Mouse (Mus musculus): Measurements from ENCODE around the gene Cdk5r1. TPM values are rescaled to one million over a fixed set of nuclear protein-coding genes. Genes with fewer than 3 reads are reported as not detected.

Gene Cdk5r1
- polyA plus RNA-seq, 1 experiment from 2014 or later, result 2.1 TPM

DNA sequence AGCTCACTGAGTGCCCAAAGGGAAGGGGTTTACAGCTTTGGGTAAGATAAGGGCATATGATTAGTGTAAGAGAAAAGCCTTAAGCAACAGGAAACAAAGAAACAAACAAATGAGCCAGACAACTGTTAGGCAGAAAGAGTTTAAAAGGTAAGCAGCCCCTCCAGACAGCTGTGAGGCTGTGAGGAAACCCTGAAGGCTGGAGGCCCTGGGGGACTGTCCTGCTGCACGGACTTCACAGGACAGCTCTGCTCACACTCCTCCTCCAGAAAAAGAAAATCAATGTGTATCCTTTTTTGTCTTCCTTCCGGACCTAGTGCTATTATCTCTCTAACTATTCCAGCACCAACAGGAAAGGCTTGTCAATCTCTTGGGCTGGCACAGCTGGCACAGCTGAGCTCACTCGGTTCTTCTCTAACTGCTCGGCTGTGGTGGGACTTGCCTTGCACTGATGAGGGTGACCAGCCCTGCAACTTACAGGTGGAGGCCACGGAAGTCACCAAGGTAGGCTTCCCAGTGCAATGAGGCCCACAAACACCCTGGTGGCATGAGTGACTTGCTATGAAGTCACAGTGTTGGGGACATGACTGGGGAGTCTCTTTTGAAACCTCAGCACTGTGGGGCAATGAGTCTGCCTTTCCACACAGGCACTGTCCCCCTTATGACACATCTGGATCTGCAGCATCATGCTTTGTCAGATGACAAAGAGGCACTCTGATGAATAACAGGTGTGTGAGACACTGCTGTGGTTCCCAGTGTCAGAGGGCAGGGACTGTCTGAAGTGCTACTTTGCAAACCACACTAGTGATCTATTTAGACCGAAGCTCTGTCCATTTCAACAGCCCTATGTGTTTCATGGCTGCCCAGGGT lies 27.9 kb downstream of the Cdk5r1 start:
- ATAC-seq (ENCODE audit: insufficient number of reproducible peaks, low FRiP score, low TSS enrichment, low read depth) (no peak), DNase-seq (ENCODE audit: low spot score) (no peak)
- H3K4me2 ChIP-seq (ENCODE audit: low read depth, severe bottlenecking), result no peak overlapping the region
- 51% methylated on average over 6 of the region's 6 CpGs for WGBS
- no peaks in the 10 kb centered on the region for H3K27me3 ChIP-seq (ENCODE audit: control insufficient read depth, insufficient read depth, low read length)
- no peak overlapping the region for H3K4me3 ChIP-seq (ENCODE audit: low read depth, low read length)
- H3K4me1 ChIP-seq (ENCODE audit: control insufficient read depth, insufficient read depth, low read length), result peaks cover 28% of the 10 kb centered on the region
- H3K36me3 ChIP-seq (ENCODE audit: control insufficient read depth, insufficient read depth, low read length), result no peaks in the 10 kb centered on the region
- no peaks in the 10 kb centered on the region for H3K9me3 ChIP-seq (ENCODE audit: control insufficient read depth, low read length)
- no peak overlapping the region for H3K27ac ChIP-seq (replicated peaks; ENCODE audit: low read depth, low read length)
- no peak overlapping the region for H3K9ac ChIP-seq (ENCODE audit: low read length)

DNA sequence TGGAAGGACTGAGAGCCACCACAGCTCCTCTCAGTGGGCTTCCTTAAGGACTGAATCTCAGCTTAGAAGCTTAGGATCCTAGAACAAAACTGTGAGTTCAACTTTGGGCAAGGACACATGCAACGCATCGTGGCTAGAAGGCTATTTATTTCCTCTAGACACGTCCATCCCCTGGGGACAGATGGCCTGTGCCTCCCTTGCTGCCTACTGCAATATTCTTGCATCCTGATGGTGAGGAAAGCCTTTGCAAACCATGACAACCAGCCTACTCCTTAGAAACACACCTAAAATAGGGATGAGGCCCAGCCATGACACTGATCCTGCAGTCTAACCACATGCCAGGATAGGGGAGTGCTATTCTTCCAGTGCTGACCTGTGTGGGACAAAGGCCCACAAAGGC lies 28.8 kb downstream of the Cdk5r1 start:
- Histone ChIP-seq H3K4me3 (ENCODE audit: low read depth, low read length) (no peak overlapping the region), H3K9me3 (ENCODE audit: control insufficient read depth, low read length) (no peaks in the 10 kb centered on the region), H3K9ac (ENCODE audit: low read length) (no peak overlapping the region), H3K27me3 (ENCODE audit: control insufficient read depth, insufficient read depth, low read length) (no peaks in the 10 kb centered on the region), H3K4me1 (ENCODE audit: control insufficient read depth, insufficient read depth, low read length) (peaks cover 28% of the 10 kb centered on the region), H3K4me2 (ENCODE audit: low read depth, severe bottlenecking) (no peak overlapping the region), H3K36me3 (ENCODE audit: control insufficient read depth, insufficient read depth, low read length) (no peaks in the 10 kb centered on the region), H3K27ac (replicated peaks; ENCODE audit: low read depth, low read length) (no peak overlapping the region)
- no peak for DNase-seq (ENCODE audit: low spot score)
- ATAC-seq (ENCODE audit: insufficient number of reproducible peaks, low FRiP score, low TSS enrichment, low read depth), result no peak
- WGBS, result 88% methylated on average over 3 of the region's 3 CpGs

GRCm38 (mm10) chr11:80506483-80506882 lies 29.7 kb downstream of the Cdk5r1 start:
- DNase-seq (ENCODE audit: low spot score), result no peak
- Histone ChIP-seq H3K4me1 (ENCODE audit: control insufficient read depth, insufficient read depth, low read length) (peaks cover 28% of the 10 kb centered on the region), H3K9me3 (ENCODE audit: control insufficient read depth, low read length) (no peaks in the 10 kb centered on the region), H3K27ac (replicated peaks; ENCODE audit: low read depth, low read length) (no peak overlapping the region), H3K36me3 (ENCODE audit: control insufficient read depth, insufficient read depth, low read length) (no peaks in the 10 kb centered on the region), H3K4me2 (ENCODE audit: low read depth, severe bottlenecking) (no peak overlapping the region), H3K4me3 (ENCODE audit: low read depth, low read length) (no peak overlapping the region), H3K27me3 (ENCODE audit: control insufficient read depth, insufficient read depth, low read length) (no peaks in the 10 kb centered on the region), H3K9ac (ENCODE audit: low read length) (no peak overlapping the region)
- ATAC-seq (ENCODE audit: insufficient number of reproducible peaks, low FRiP score, low TSS enrichment, low read depth), result no peak

GRCm38 (mm10) chr11:80507791-80508190 lies 31.0 kb downstream of the Cdk5r1 start:
- WGBS, result 84% methylated on average over 6 of the region's 6 CpGs
- no peaks in the 10 kb centered on the region for H3K27me3 ChIP-seq (ENCODE audit: control insufficient read depth, insufficient read depth, low read length)
- no peak overlapping the region for H3K9ac ChIP-seq (ENCODE audit: low read length)
- no peak for DNase-seq (ENCODE audit: low spot score)
- no peaks in the 10 kb centered on the region for H3K9me3 ChIP-seq (ENCODE audit: control insufficient read depth, low read length)
- ATAC-seq (ENCODE audit: insufficient number of reproducible peaks, low FRiP score, low TSS enrichment, low read depth), result no peak
- peaks cover 28% of the 10 kb centered on the region for H3K4me1 ChIP-seq (ENCODE audit: control insufficient read depth, insufficient read depth, low read length)
- no peak overlapping the region for H3K27ac ChIP-seq (replicated peaks; ENCODE audit: low read depth, low read length)
- H3K4me2 ChIP-seq (ENCODE audit: low read depth, severe bottlenecking), result no peak overlapping the region
- H3K36me3 ChIP-seq (ENCODE audit: control insufficient read depth, insufficient read depth, low read length), result no peaks in the 10 kb centered on the region
- no peak overlapping the region for H3K4me3 ChIP-seq (ENCODE audit: low read depth, low read length)

- Histone ChIP-seq H3K4me2 (ENCODE audit: low read depth, severe bottlenecking) (no peak overlapping the region), H3K27me3 (ENCODE audit: control insufficient read depth, insufficient read depth, low read length) (no peaks in the 10 kb centered on the region), H3K27ac (replicated peaks; ENCODE audit: low read depth, low read length) (no peak overlapping the region), H3K9me3 (ENCODE audit: control insufficient read depth, low read length) (no peaks in the 10 kb centered on the region), H3K9ac (ENCODE audit: low read length) (no peak overlapping the region), H3K4me1 (ENCODE audit: control insufficient read depth, insufficient read depth, low read length) (peaks cover 27% of the 10 kb centered on the region), H3K4me3 (ENCODE audit: low read depth, low read length) (no peak overlapping the region), H3K36me3 (ENCODE audit: control insufficient read depth, insufficient read depth, low read length) (no peaks in the 10 kb centered on the region)
- 41% methylated on average over 19 of the region's 19 CpGs for WGBS
- no peak for DNase-seq (ENCODE audit: low spot score)
- no peak; the same call in 1 of the 2 replicates for ATAC-seq (ENCODE audit: insufficient number of reproducible peaks, low FRiP score, low TSS enrichment, low read depth)
Measured at GRCm38 (mm10) chr11:80508361-80509175, 31.7 kb downstream of the Cdk5r1 start.

GRCm38 (mm10) chr11:80509176-80509506 lies 32.3 kb downstream of the Cdk5r1 start:
- H3K9ac ChIP-seq (ENCODE audit: low read length), result no peak overlapping the region
- H3K36me3 ChIP-seq (ENCODE audit: control insufficient read depth, insufficient read depth, low read length), result no peaks in the 10 kb centered on the region
- DNase-seq (ENCODE audit: low spot score) (no peak), ATAC-seq (ENCODE audit: insufficient number of reproducible peaks, low FRiP score, low TSS enrichment, low read depth) (no peak)
- H3K9me3 ChIP-seq (ENCODE audit: control insufficient read depth, low read length), result no peaks in the 10 kb centered on the region
- 69% methylated on average over 5 of the region's 5 CpGs for WGBS
- no peak overlapping the region for H3K4me3 ChIP-seq (ENCODE audit: low read depth, low read length)
- H3K4me2 ChIP-seq (ENCODE audit: low read depth, severe bottlenecking), result no peak overlapping the region
- H3K27ac ChIP-seq (replicated peaks; ENCODE audit: low read depth, low read length), result no peak overlapping the region
- H3K27me3 ChIP-seq (ENCODE audit: control insufficient read depth, insufficient read depth, low read length), result no peaks in the 10 kb centered on the region
- peaks cover 21% of the 10 kb centered on the region for H3K4me1 ChIP-seq (ENCODE audit: control insufficient read depth, insufficient read depth, low read length)

GRCm38 (mm10) chr11:80510124-80510523 lies 33.3 kb downstream of the Cdk5r1 start:
- Histone ChIP-seq H3K27me3 (ENCODE audit: control insufficient read depth, insufficient read depth, low read length) (no peaks in the 10 kb centered on the region), H3K4me3 (ENCODE audit: low read depth, low read length) (no peak overlapping the region), H3K4me1 (ENCODE audit: control insufficient read depth, insufficient read depth, low read length) (peaks cover 15% of the 10 kb centered on the region), H3K9ac (ENCODE audit: low read length) (no peak overlapping the region), H3K36me3 (ENCODE audit: control insufficient read depth, insufficient read depth, low read length) (no peaks in the 10 kb centered on the region), H3K27ac (replicated peaks; ENCODE audit: low read depth, low read length) (no peak overlapping the region), H3K4me2 (ENCODE audit: low read depth, severe bottlenecking) (no peak overlapping the region), H3K9me3 (ENCODE audit: control insufficient read depth, low read length) (no peaks in the 10 kb centered on the region)
- WGBS, result 83% methylated on average over 10 of the region's 10 CpGs
- ATAC-seq (ENCODE audit: insufficient number of reproducible peaks, low FRiP score, low TSS enrichment, low read depth) (no peak), DNase-seq (ENCODE audit: low spot score) (no peak)

DNA sequence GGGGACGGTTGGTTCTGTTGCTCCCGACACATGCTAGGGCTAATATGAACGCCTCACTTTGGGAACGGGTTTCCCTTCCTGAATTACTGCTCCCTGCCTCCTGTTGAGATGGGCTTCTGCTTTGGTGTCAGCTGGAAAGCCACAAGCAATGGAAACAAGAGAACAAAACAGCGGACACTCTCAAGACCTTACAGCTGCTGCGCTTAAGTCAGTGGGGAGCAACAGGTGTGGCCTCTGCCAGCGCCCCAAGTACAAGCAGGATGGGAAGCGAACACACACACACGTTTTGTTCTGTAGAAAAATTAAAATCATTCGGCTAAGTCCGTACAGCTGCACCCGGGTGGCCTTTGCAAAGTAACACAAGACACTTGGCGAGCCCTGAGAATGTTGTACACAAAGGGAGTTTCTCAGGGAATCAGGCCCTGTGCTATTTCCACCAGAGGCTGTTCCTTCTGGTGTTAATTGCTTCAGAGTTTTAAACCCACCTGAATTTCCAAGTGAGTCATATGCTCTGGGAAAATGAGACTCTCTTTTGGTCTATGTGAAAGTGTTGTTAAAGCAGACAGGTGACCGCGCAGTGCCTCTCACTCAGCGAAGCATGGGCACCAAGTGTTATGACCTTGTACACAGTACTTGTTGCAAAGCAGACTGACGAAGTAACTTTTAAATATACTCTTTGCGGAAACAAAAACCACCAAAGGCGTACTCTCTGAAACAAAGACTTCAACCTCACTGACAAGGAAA lies 35.7 kb downstream of the Cdk5r1 start:
- no peak for DNase-seq (ENCODE audit: low spot score)
- Histone ChIP-seq H3K9me3 (ENCODE audit: control insufficient read depth, low read length) (no peaks in the 10 kb centered on the region), H3K4me1 (ENCODE audit: control insufficient read depth, insufficient read depth, low read length) (peaks cover 16% of the 10 kb centered on the region), H3K36me3 (ENCODE audit: control insufficient read depth, insufficient read depth, low read length) (no peaks in the 10 kb centered on the region), H3K27me3 (ENCODE audit: control insufficient read depth, insufficient read depth, low read length) (no peaks in the 10 kb centered on the region), H3K4me3 (ENCODE audit: low read depth, low read length) (no peak overlapping the region), H3K9ac (ENCODE audit: low read length) (no peak overlapping the region), H3K4me2 (ENCODE audit: low read depth, severe bottlenecking) (no peak overlapping the region), H3K27ac (replicated peaks; ENCODE audit: low read depth, low read length) (no peak overlapping the region)
- WGBS, result 77% methylated on average over 19 of the region's 19 CpGs
- 0 out of 2 replicates have a peak, but pooled peaks have one; percentile 26 for ATAC-seq (ENCODE audit: insufficient number of reproducible peaks, low FRiP score, low TSS enrichment, low read depth)
